Mouse (Mus musculus) midbrain, embryonic 14.5 days (tissue): ENCODE measurements at regions not wholly inside any gene's neighbourhood (a gene's known extent, or its start where the extent isn't known, plus 50 kb on each side); places are given as distances from the start of the nearest gene placed in this dataset.
A peak's percentile ranks its signal among the peaks of the same experiment; 100 is the strongest.

Experiments
- ATAC-seq: fragments of 200-750 bp; cut with Nextera tagmentation; 2 replicates; pipeline ENCODE4 v1.8.0; 2017; ENCODE audit warnings: moderate number of reproducible peaks, moderate library complexity; ENCODE audit not compliant: low FRiP score, low TSS enrichment
- DNase-seq: peaks from one replicate; pipeline ENCODE4 v3.0.0-alpha.2; 2015
- H3K27ac ChIP-seq: fragments of 300-500 bp; sonication (generic); replicated peaks from 2 replicates; pipeline ENCODE4 v1.5.1; 2014; ENCODE audit warnings: mild to moderate bottlenecking, low read depth, low read length, moderate library complexity
- H3K27me3 ChIP-seq: fragments of 300-500 bp; sonication (generic); 2 replicates; pipeline ENCODE4 v1.6.1; 2014; ENCODE audit warnings: low read length, control low read depth, mixed read lengths; ENCODE audit not compliant: control insufficient read depth, insufficient read depth
- H3K36me3 ChIP-seq: fragments of 300-500 bp; sonication (generic); 2 replicates; pipeline ENCODE4 v1.6.1; 2014; ENCODE audit warnings: low read length, control low read depth; ENCODE audit not compliant: control insufficient read depth, insufficient read depth
- H3K4me1 ChIP-seq: fragments of 300-500 bp; sonication (generic); 2 replicates; pipeline ENCODE4 v1.6.1; 2014; ENCODE audit warnings: mild to moderate bottlenecking, antibody characterized with exemption, low read length, control low read depth; ENCODE audit not compliant: control insufficient read depth, insufficient read depth
- H3K4me2 ChIP-seq: fragments of 300-500 bp; sonication (generic); 2 replicates; pipeline ENCODE4 v1.6.1; 2014; ENCODE audit warnings: mild to moderate bottlenecking, low read length, moderate library complexity
- H3K4me3 ChIP-seq: fragments of 300-500 bp; sonication (generic); replicated peaks from 2 replicates; pipeline ENCODE4 v1.5.1; 2014; ENCODE audit warnings: low read depth, low read length
- H3K9ac ChIP-seq: fragments of 300-500 bp; sonication (generic); replicated peaks from 2 replicates; pipeline ENCODE4 v1.6.1; 2014; ENCODE audit warnings: mild to moderate bottlenecking, low read length, moderate library complexity
- H3K9me3 ChIP-seq: fragments of 300-500 bp; sonication (generic); 2 replicates; pipeline ENCODE4 v1.6.1; 2016; ENCODE audit warnings: low read length, control low read depth, mixed read lengths; ENCODE audit not compliant: control insufficient read depth
- WGBS: fragments of 180-500 bp; shearing (Covaris S2); extraction: QIAGEN DNeasy Blood & Tissue Kit; methylation state at CpG from one replicate; pipeline ENCODE4 v1.1.7; 2014; 5-methylcytosine and 5-hydroxymethylcytosine counted together

GRCm38 (mm10) chr13:15283065-15283464 is 180.0 kb upstream of the Gli3 start:
- Histone ChIP-seq H3K4me2 (no peak overlapping the region), H3K4me1 (no peaks in the 10 kb centered on the region), H3K4me3 (no peak overlapping the region), H3K9ac (no peak overlapping the region), H3K27ac (no peak overlapping the region), H3K9me3 (peaks cover 8% of the 10 kb centered on the region), H3K27me3 (no peaks in the 10 kb centered on the region), H3K36me3 (no peaks in the 10 kb centered on the region)
- DNase-seq: peak; percentile 18
- WGBS: 17% methylated on average over 2 of the region's 2 CpGs
- peak; percentile 42; the same call in 1 of the 2 replicates for ATAC-seq

GRCm38 (mm10) chr13:15298457-15298856 is 164.6 kb upstream of the Gli3 start:
- Histone ChIP-seq H3K4me1 (no peaks in the 10 kb centered on the region), H3K27ac (no peak overlapping the region), H3K4me3 (no peak overlapping the region), H3K9me3 (peaks cover 3% of the 10 kb centered on the region; the same call in 1 of the 2 replicates), H3K36me3 (no peaks in the 10 kb centered on the region), H3K27me3 (no peaks in the 10 kb centered on the region), H3K4me2 (no peak overlapping the region), H3K9ac (no peak overlapping the region)
- no peak for ATAC-seq
- DNase-seq: no peak
- WGBS: 93% methylated on average over 2 of the region's 2 CpGs

- 77% methylated on average over 4 of the region's 4 CpGs for WGBS
- Histone ChIP-seq H3K9ac (no peak overlapping the region), H3K9me3 (no peaks in the 10 kb centered on the region), H3K27ac (no peak overlapping the region), H3K4me2 (no peak overlapping the region), H3K27me3 (no peaks in the 10 kb centered on the region), H3K36me3 (no peaks in the 10 kb centered on the region), H3K4me3 (no peak overlapping the region), H3K4me1 (no peaks in the 10 kb centered on the region)
- DNase-seq (no peak), ATAC-seq (no peak)
Observed at GRCm38 (mm10) chr13:15325413-15325812, 137.6 kb upstream of the Gli3 start.

- ATAC-seq (no peak), DNase-seq (no peak)
- H3K4me2 ChIP-seq: no peak overlapping the region
- H3K27me3 ChIP-seq: no peaks in the 10 kb centered on the region
- no peak overlapping the region for H3K27ac ChIP-seq
- no peak overlapping the region for H3K9ac ChIP-seq
- H3K4me3 ChIP-seq: no peak overlapping the region
- H3K36me3 ChIP-seq: no peaks in the 10 kb centered on the region
- H3K9me3 ChIP-seq: no peaks in the 10 kb centered on the region
- no peaks in the 10 kb centered on the region for H3K4me1 ChIP-seq
- 87% methylated on average over 3 of the region's 3 CpGs for WGBS
Observed at GRCm38 (mm10) chr13:15326146-15326545, 136.9 kb upstream of the Gli3 start.

GRCm38 (mm10) chr13:15329561-15329960 is 133.5 kb upstream of the Gli3 start:
- ATAC-seq (no peak), DNase-seq (no peak)
- Histone ChIP-seq H3K27me3 (no peaks in the 10 kb centered on the region), H3K4me2 (no peak overlapping the region), H3K9me3 (no peaks in the 10 kb centered on the region), H3K4me1 (no peaks in the 10 kb centered on the region), H3K9ac (no peak overlapping the region), H3K4me3 (no peak overlapping the region), H3K36me3 (no peaks in the 10 kb centered on the region), H3K27ac (no peak overlapping the region)
- WGBS: 91% methylated on average over 3 of the region's 3 CpGs

GRCm38 (mm10) chr13:15343474-15343873 is 119.6 kb upstream of the Gli3 start:
- Histone ChIP-seq H3K27me3 (no peaks in the 10 kb centered on the region), H3K4me2 (no peak overlapping the region)

GRCm38 (mm10) chr13:15346866-15347265 is 116.2 kb upstream of the Gli3 start:
- Histone ChIP-seq H3K27ac (no peak overlapping the region), H3K36me3 (no peaks in the 10 kb centered on the region), H3K4me2 (no peak overlapping the region), H3K9me3 (no peaks in the 10 kb centered on the region), H3K4me1 (no peaks in the 10 kb centered on the region), H3K4me3 (no peak overlapping the region), H3K27me3 (no peaks in the 10 kb centered on the region), H3K9ac (no peak overlapping the region)
- 17% methylated on average over 2 of the region's 2 CpGs for WGBS
- DNase-seq (no peak), ATAC-seq (no peak)

More at GRCm38 (mm10) chr13:15343474-15343873, 119.6 kb upstream of the Gli3 start:
- no peaks in the 10 kb centered on the region for H3K36me3 ChIP-seq
- no peaks in the 10 kb centered on the region for H3K9me3 ChIP-seq
- H3K4me3 ChIP-seq: no peak overlapping the region
- DNase-seq (no peak), ATAC-seq (no peak)
- H3K4me1 ChIP-seq: no peaks in the 10 kb centered on the region
- no peak overlapping the region for H3K9ac ChIP-seq
- WGBS: 55% methylated on average over 3 of the region's 3 CpGs
- no peak overlapping the region for H3K27ac ChIP-seq

- 99% methylated on average over 2 of the region's 2 CpGs for WGBS
- Histone ChIP-seq H3K4me3 (no peak overlapping the region), H3K36me3 (no peaks in the 10 kb centered on the region), H3K9ac (no peak overlapping the region), H3K9me3 (no peaks in the 10 kb centered on the region), H3K27ac (no peak overlapping the region), H3K4me1 (no peaks in the 10 kb centered on the region), H3K27me3 (no peaks in the 10 kb centered on the region), H3K4me2 (no peak overlapping the region)
- ATAC-seq (no peak), DNase-seq (no peak)
Observed at GRCm38 (mm10) chr13:15366437-15366836, 96.6 kb upstream of the Gli3 start.

GRCm38 (mm10) chr13:15380081-15380480 is 83.0 kb upstream of the Gli3 start:
- H3K27ac ChIP-seq: no peak overlapping the region
- H3K27me3 ChIP-seq: no peaks in the 10 kb centered on the region
- no peak for ATAC-seq
- no peak overlapping the region for H3K4me2 ChIP-seq
- DNase-seq: peak; percentile 19
- WGBS: 86% methylated on average over 8 of the region's 8 CpGs
- H3K9ac ChIP-seq: no peak overlapping the region
- H3K36me3 ChIP-seq: no peaks in the 10 kb centered on the region
- no peaks in the 10 kb centered on the region for H3K9me3 ChIP-seq
- H3K4me3 ChIP-seq: no peak overlapping the region
- H3K4me1 ChIP-seq: no peaks in the 10 kb centered on the region
